8 mouse cellular contexts compared by ENCODE assay signal in genomic region chr19:57275166-57275953, GRCm38 (mm10). TPM values are rescaled to one million over a fixed set of nuclear protein-coding genes. Genes with fewer than 3 reads are reported as not detected.
DNase-seq lines count a peak whose midpoint lies in the region; ATAC-seq and TF ChIP-seq lines count a peak whose summit lies in the region.

No protein-coding gene starts in this region.

- TF ChIP-seq POLR2A in limb, embryonic 14.5 days (IDR thresholded peaks at IDR 0.05; ENCODE audit: borderline replicate concordance, extremely low read depth, insufficient read depth, insufficient read length): no peak

- peaks cover 32% of the 10 kb centered on the region for H3K4me1 ChIP-seq in E14TG2a.4 (replicated peaks; ENCODE audit: low read depth, low read length)
- H3K4me1 ChIP-seq in hindbrain, embryonic 14.5 days (replicated peaks; ENCODE audit: control insufficient read depth, insufficient read depth, low read length): peaks cover 29% of the 10 kb centered on the region
- H3K4me1 ChIP-seq in limb, embryonic 14.5 days (ENCODE audit: control insufficient read depth, insufficient read depth, low read length): peaks cover 50% of the 10 kb centered on the region

- H3K4me3 ChIP-seq in E14TG2a.4 (replicated peaks; ENCODE audit: low read length): 0 out of 2 replicates have a peak overlapping the region, but pooled peaks have one; percentile 10
- H3K4me3 ChIP-seq in hindbrain, embryonic 14.5 days (replicated peaks; ENCODE audit: low read length): no peak overlapping the region
- H3K4me3 ChIP-seq in limb, embryonic 14.5 days (replicated peaks; ENCODE audit: low read length): no peak overlapping the region

- no peaks in the 10 kb centered on the region for H3K9me3 ChIP-seq in E14TG2a.4 (ENCODE audit: low read length)
- no peaks in the 10 kb centered on the region for H3K9me3 ChIP-seq in hindbrain, embryonic 14.5 days (ENCODE audit: control insufficient read depth, low read length)
- H3K9me3 ChIP-seq in limb, embryonic 14.5 days (ENCODE audit: control insufficient read depth, low read length): no peaks in the 10 kb centered on the region

- peaks cover 14% of the 10 kb centered on the region for H3K27me3 ChIP-seq in E14TG2a.4 (ENCODE audit: insufficient read depth, low read length)
- H3K27me3 ChIP-seq in hindbrain, embryonic 14.5 days (ENCODE audit: control insufficient read depth, insufficient read depth, low read length): no peaks in the 10 kb centered on the region
- no peaks in the 10 kb centered on the region for H3K27me3 ChIP-seq in limb, embryonic 14.5 days (ENCODE audit: control insufficient read depth, insufficient read depth, low read length)

- H3K4me2 ChIP-seq in hindbrain, embryonic 14.5 days (replicated peaks): peak overlapping the region; percentile 32
- H3K4me2 ChIP-seq in limb, embryonic 14.5 days (replicated peaks; ENCODE audit: low read depth, low read length, severe bottlenecking): peak overlapping the region; percentile 26; the same call in 1 of the 2 replicates

- WGBS in hindbrain, embryonic 14.5 days: 51% methylated on average over 15 of the region's 15 CpGs
- 40% methylated on average over 15 of the region's 15 CpGs for WGBS in limb, embryonic 14.5 days

- no peak overlapping the region for H3K27ac ChIP-seq in hindbrain, embryonic 14.5 days
- no peak overlapping the region for H3K27ac ChIP-seq in limb, embryonic 14.5 days (replicated peaks; ENCODE audit: low read depth, low read length)

- no peaks in the 10 kb centered on the region for H3K36me3 ChIP-seq in E14TG2a.4 (ENCODE audit: insufficient read depth, low read length)
- no peaks in the 10 kb centered on the region for H3K36me3 ChIP-seq in hindbrain, embryonic 14.5 days (replicated peaks; ENCODE audit: control insufficient read depth, insufficient read depth)
- no peaks in the 10 kb centered on the region for H3K36me3 ChIP-seq in limb, embryonic 14.5 days (ENCODE audit: control insufficient read depth, insufficient read depth, low read length)

- no peak for DNase-seq in frontal cortex, postnatal 14 days (ENCODE audit: low spot score in 2 of 2)
- DNase-seq in hindbrain, embryonic 14.5 days (ENCODE audit: low spot score): no peak
- peak; percentile 25 for DNase-seq in limb, embryonic 14.5 days (ENCODE audit: low spot score)
- DNase-seq in telencephalon, adult 2 months (ENCODE audit: low read depth, low spot score): peak; percentile 88
- DNase-seq in urinary bladder, postnatal 36 days (ENCODE audit: low spot score in 2 of 2): no peak

- H3K9ac ChIP-seq in hindbrain, embryonic 14.5 days: no peak overlapping the region
- no peak overlapping the region for H3K9ac ChIP-seq in limb, embryonic 14.5 days (ENCODE audit: low read depth, low read length, severe bottlenecking)

- peak; percentile 72 for ATAC-seq in frontal cortex, adult (ENCODE audit: low TSS enrichment)
- ATAC-seq in hindbrain, embryonic 14.5 days (ENCODE audit: low FRiP score): no peak
- no peak for ATAC-seq in limb, embryonic 14.5 days (ENCODE audit: low FRiP score, low read depth)
- no peak for ATAC-seq in granulocyte monocyte progenitor cell, adult 5-6 weeks (replicated peaks; ENCODE audit: poor library complexity, severe bottlenecking)

- TF ChIP-seq CTCF in E14TG2a.4 (conservative IDR thresholded peaks at IDR 0.05; ENCODE audit: low read length): no peak

RNA-seq across cellular contexts. Expression of gene Ablim1, which starts 39.4 kb away (rescaled TPM):
- 56.6 and 61.8 TPM in 2 replicates for polyA plus RNA-seq in hindbrain, embryonic 14.5 days (2014; fragmentation: Nextera tagmentation; extraction: Ambion mirVana)
- 22.9 and 30.6 TPM in 2 replicates for polyA plus RNA-seq in limb, embryonic 14.5 days (2012; rRNA removed)
- polyA plus RNA-seq in limb, embryonic 14.5 days (2014; fragmentation: Nextera tagmentation; extraction: Ambion mirVana): 72.1 and 76.9 TPM in 2 replicates
- 8.6 and 9.4 TPM in 2 replicates for total RNA-seq in granulocyte monocyte progenitor cell, adult 5-6 weeks (2014; fragmentation: Nextera tagmentation)
- total RNA-seq in granulocyte monocyte progenitor cell, adult 5-6 weeks (2017): 8.0 and 8.9 TPM in 2 replicates

Comparison
In these comparisons a context has a peak if more than half of its experiments do, and no peak if none do; other contexts are left out.
1. DNase-seq: peak in limb, embryonic 14.5 days (single experiment) and telencephalon, adult 2 months (single experiment); none in frontal cortex, postnatal 14 days (0 of 2), hindbrain, embryonic 14.5 days (single experiment) and urinary bladder, postnatal 36 days (0 of 2).